Mouse (Mus musculus) C2C12 (cell line): Measurements from ENCODE around the gene Atp6v0e. TPM values are rescaled to one million over a fixed set of nuclear protein-coding genes. Genes with fewer than 3 reads are reported as not detected.

ENCODE experiments used
- H3K27me3 ChIP-seq: one replicate; pipeline ENCODE4 v1.6.1; 2011; ENCODE audit not compliant: control insufficient read depth, insufficient read depth, insufficient read length
- H3K36me3 ChIP-seq: one replicate; pipeline ENCODE4 v1.6.1; 2011; ENCODE audit not compliant: control insufficient read depth, insufficient read depth
- H3K4me3 ChIP-seq: one replicate; pipeline ENCODE4 v1.5.1; 2011; ENCODE audit warnings: mild to moderate bottlenecking, control low read depth; ENCODE audit not compliant: poor library complexity, insufficient read depth, severe bottlenecking
- H3K79me2 ChIP-seq: one replicate; pipeline ENCODE4 v1.6.1; 2011; ENCODE audit not compliant: control insufficient read depth, insufficient read depth
- H3K79me3 ChIP-seq: one replicate; pipeline ENCODE4 v1.6.1; 2011; ENCODE audit warnings: low read depth, control low read depth
- H3ac ChIP-seq: one replicate; pipeline ENCODE3; 2011; ENCODE audit warnings: low read depth; ENCODE audit not compliant: control insufficient read depth, insufficient read length
- CEBPB ChIP-seq: IDR thresholded peaks from one replicate; pipeline ENCODE4 v1.6.1; 2011; ENCODE audit warnings: low read depth, mild to moderate bottlenecking, control low read depth, moderate library complexity
- CTCF ChIP-seq: IDR thresholded peaks from one replicate; pipeline ENCODE4 v1.5.1; 2011; ENCODE audit not compliant: control insufficient read depth, insufficient read depth, insufficient read length
- FOSL1 ChIP-seq: IDR thresholded peaks from one replicate; pipeline ENCODE4 v1.8.0; 2011; ENCODE audit warnings: mild to moderate bottlenecking, low read length; ENCODE audit not compliant: poor library complexity, insufficient read depth, severe bottlenecking
- MAX ChIP-seq: IDR thresholded peaks from one replicate; pipeline ENCODE4 v1.6.1; 2011; ENCODE audit warnings: mild to moderate bottlenecking, control low read depth
- MYOD1 ChIP-seq: IDR thresholded peaks from one replicate; pipeline ENCODE4 v1.6.1; 2011; ENCODE audit warnings: low read depth; ENCODE audit not compliant: control insufficient read depth, insufficient read length
- MYOG ChIP-seq: IDR thresholded peaks from one replicate; pipeline ENCODE4 v1.6.1; 2011; ENCODE audit not compliant: control insufficient read depth, insufficient read length; ENCODE audit errors: extremely low read depth
- USF1 ChIP-seq: IDR thresholded peaks from one replicate; pipeline ENCODE4 v1.6.1; 2011; ENCODE audit warnings: low read depth, mild to moderate bottlenecking, control low read depth, moderate library complexity
- polyA plus RNA-seq: library from polyadenylated mRNA; unstranded; fragments of >200 nt; fragmentation: generic; extraction: Trizol; gene quantifications from one replicate; pipeline ENCODE4 v1.2.1, GENCODE M21; 2012; ENCODE audit warnings: missing spikeins

Gene Atp6v0e
- polyA plus RNA-seq, 1 experiment: 236 TPM

GRCm38 (mm10) chr17:26693424-26693823 is 30.4 kb downstream of the Atp6v0e start:
- Histone ChIP-seq H3K79me3 (peaks cover 2% of the 10 kb centered on the region), H3K4me3 (no peak overlapping the region), H3K79me2 (peaks cover 8% of the 10 kb centered on the region), H3ac (no peak overlapping the region), H3K36me3 (peaks cover 25% of the 10 kb centered on the region), H3K27me3 (no peaks in the 10 kb centered on the region)
- TF ChIP-seq MYOD1: no peak
- no peak for TF ChIP-seq CEBPB
- no peak for TF ChIP-seq MYOG
- TF ChIP-seq FOSL1: no peak
- no peak for TF ChIP-seq CTCF
- no peak for TF ChIP-seq USF1
- no peak for TF ChIP-seq MAX

- H3K79me3 ChIP-seq: peaks cover 2% of the 10 kb centered on the region
- H3ac ChIP-seq: no peak overlapping the region
- H3K36me3 ChIP-seq: peaks cover 30% of the 10 kb centered on the region
- no peak overlapping the region for H3K4me3 ChIP-seq
- H3K27me3 ChIP-seq: no peaks in the 10 kb centered on the region
- no peak for TF ChIP-seq CTCF
- no peak for TF ChIP-seq FOSL1
- TF ChIP-seq MYOG: no peak
- no peak for TF ChIP-seq MYOD1
- TF ChIP-seq CEBPB: no peak
- no peak for TF ChIP-seq MAX
- TF ChIP-seq USF1: no peak
- H3K79me2 ChIP-seq: peaks cover 2% of the 10 kb centered on the region
Observed at GRCm38 (mm10) chr17:26694171-26694570, 31.1 kb downstream of the Atp6v0e start.

DNA sequence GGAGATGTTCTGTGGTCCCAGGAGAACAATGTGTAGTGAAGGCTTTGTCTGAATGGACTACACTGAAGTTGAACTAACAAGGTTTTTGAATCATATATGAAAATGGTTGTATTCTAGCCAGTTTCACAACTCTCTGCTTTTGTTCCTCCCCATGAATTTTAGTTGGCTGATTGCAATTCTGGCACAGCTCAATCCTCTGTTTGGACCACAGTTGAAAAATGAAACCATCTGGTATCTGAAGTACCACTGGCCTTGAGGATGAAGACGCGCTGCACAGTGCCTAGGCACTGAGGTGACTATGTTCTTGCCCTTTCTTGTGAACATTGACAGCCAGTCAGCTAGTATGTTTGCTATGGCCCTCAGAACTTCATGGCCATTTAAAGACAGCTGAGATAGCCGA is 32.2 kb downstream of the Atp6v0e start:
- Histone ChIP-seq H3ac (no peak overlapping the region), H3K27me3 (no peaks in the 10 kb centered on the region), H3K79me2 (no peaks in the 10 kb centered on the region), H3K36me3 (peaks cover 37% of the 10 kb centered on the region), H3K4me3 (no peak overlapping the region), H3K79me3 (peaks cover 2% of the 10 kb centered on the region)
- TF ChIP-seq USF1 (no peak), CTCF (no peak), MYOD1 (no peak), FOSL1 (no peak), MYOG (no peak), CEBPB (no peak), MAX (no peak)

GRCm38 (mm10) chr17:26698846-26699245 is 35.8 kb downstream of the Atp6v0e start:
- H3ac ChIP-seq: no peak overlapping the region
- no peaks in the 10 kb centered on the region for H3K79me3 ChIP-seq
- no peak overlapping the region for H3K4me3 ChIP-seq
- TF ChIP-seq CTCF (no peak), CEBPB (no peak), MYOG (no peak), USF1 (no peak), FOSL1 (no peak), MAX (no peak), MYOD1 (no peak)
- H3K27me3 ChIP-seq: no peaks in the 10 kb centered on the region
- H3K79me2 ChIP-seq: no peaks in the 10 kb centered on the region
- H3K36me3 ChIP-seq: peaks cover 50% of the 10 kb centered on the region

GRCm38 (mm10) chr17:26699819-26700616 is 37.0 kb downstream of the Atp6v0e start:
- Histone ChIP-seq H3K4me3 (no peak overlapping the region), H3K27me3 (no peaks in the 10 kb centered on the region), H3ac (no peak overlapping the region), H3K79me2 (no peaks in the 10 kb centered on the region), H3K79me3 (no peaks in the 10 kb centered on the region), H3K36me3 (peaks cover 50% of the 10 kb centered on the region)
- TF ChIP-seq MYOD1 (no peak), CTCF (no peak), MAX (no peak), FOSL1 (no peak), MYOG (no peak), USF1 (no peak), CEBPB (no peak)
